7 mouse cellular contexts compared by ENCODE assay signal in genomic region chr3:88786323-88786722, GRCm38 (mm10). TPM values are rescaled to one million over a fixed set of nuclear protein-coding genes. Genes with fewer than 3 reads are reported as not detected.
DNase-seq lines count a peak whose midpoint lies in the region; ATAC-seq and TF ChIP-seq lines count a peak whose summit lies in the region.
"Not testable (repeated sequence)": the region's sequence is repeated elsewhere in the genome, so short reads cannot be mapped to it uniquely, and the experiment has no call there.

No protein-coding gene starts in this region.

- not testable (repeated sequence) for TF ChIP-seq POLR2A in bone marrow macrophage, adult 2 months (IDR thresholded peaks at IDR 0.05; ENCODE audit: borderline replicate concordance, low read depth, low read length)

- not testable (repeated sequence) for H3K27me3 ChIP-seq in heart, embryonic 15.5 days; heart, postnatal 0 days (ENCODE audit: control insufficient read depth, insufficient read depth, low read length); lung, postnatal 0 days (replicated peaks; ENCODE audit: insufficient read depth, low read length)

- not testable (repeated sequence) for H3K9ac ChIP-seq in heart, embryonic 15.5 days; heart, postnatal 0 days (replicated peaks; ENCODE audit: low read depth, low read length); lung, postnatal 0 days (replicated peaks; ENCODE audit: low read depth)

- not testable (repeated sequence) for TF ChIP-seq EP300 in heart, postnatal 0 days (IDR thresholded peaks at IDR 0.05; ENCODE audit: low read depth); lung, postnatal 0 days (IDR thresholded peaks at IDR 0.05)

- H3K36me3 ChIP-seq in heart, embryonic 15.5 days; lung, postnatal 0 days (ENCODE audit: insufficient read depth, low read length): not testable (repeated sequence)
- H3K36me3 ChIP-seq in heart, postnatal 0 days (replicated peaks; ENCODE audit: control insufficient read depth, insufficient read depth, low read length), result peaks cover 14% of the 10 kb centered on the region

- peak; percentile 51 for ATAC-seq in CD4-positive, CD25-positive, alpha-beta regulatory T cell, adult 4 months
- ATAC-seq in frontal cortex, adult (ENCODE audit: low TSS enrichment), result peak; percentile 92
- ATAC-seq in heart, embryonic 15.5 days (replicated peaks; ENCODE audit: insufficient number of reproducible peaks, insufficient read depth, low FRiP score, low read depth), result peak; percentile 58; the same call in 1 of the 2 replicates
- peak; percentile 67 for ATAC-seq in heart, postnatal 0 days (ENCODE audit: insufficient read depth, low read depth)
- peak; percentile 48 for ATAC-seq in inflammation-experienced regulatory T-cells, adult 6 months
- peak; percentile 88 for ATAC-seq in lung, postnatal 0 days

- not testable (repeated sequence) for DNase-seq in heart, postnatal 0 days (ENCODE audit: low spot score); lung, postnatal 0 days (ENCODE audit: low spot score)

- H3K4me2 ChIP-seq in heart, embryonic 15.5 days; heart, postnatal 0 days (ENCODE audit: low read depth, low read length); lung, postnatal 0 days (replicated peaks; ENCODE audit: low read depth, low read length): not testable (repeated sequence)

- H3K4me1 ChIP-seq in bone marrow macrophage, adult 2 months (ENCODE audit: control insufficient read depth, insufficient read depth, low read length), result peaks cover 14% of the 10 kb centered on the region
- H3K4me1 ChIP-seq in heart, embryonic 15.5 days (replicated peaks); heart, postnatal 0 days (ENCODE audit: control insufficient read depth, insufficient read depth); lung, postnatal 0 days (ENCODE audit: insufficient read depth, low read depth, low read length): not testable (repeated sequence)

- H3K9me3 ChIP-seq in heart, embryonic 15.5 days (replicated peaks); heart, postnatal 0 days (replicated peaks; ENCODE audit: control insufficient read depth, low read length); lung, postnatal 0 days (ENCODE audit: low read length): not testable (repeated sequence)

- 77% methylated on average over 1 of the region's 4 CpGs for WGBS in heart, embryonic 15.5 days
- whole genome bisulfite sequencing in heart, postnatal 0 days, result 87% methylated on average over 1 of the region's 4 CpGs
- 89% methylated on average over 1 of the region's 4 CpGs for WGBS in lung, postnatal 0 days

- H3K4me3 ChIP-seq in bone marrow macrophage, adult 2 months (ENCODE audit: insufficient read depth, low read length); heart, embryonic 15.5 days; heart, postnatal 0 days (ENCODE audit: low read depth, low read length); lung, postnatal 0 days (ENCODE audit: low read depth, low read length): not testable (repeated sequence)

- peak overlapping the region; percentile 3; the same call in 1 of the 2 replicates for H3K27ac ChIP-seq in bone marrow macrophage, adult 2 months (ENCODE audit: insufficient read depth, low read depth, low read length)
- not testable (repeated sequence) for H3K27ac ChIP-seq in heart, embryonic 15.5 days; heart, postnatal 0 days (ENCODE audit: low read depth); lung, postnatal 0 days (ENCODE audit: low read length)

- TF ChIP-seq CTCF in bone marrow macrophage, adult 2 months (IDR thresholded peaks at IDR 0.05; ENCODE audit: low read depth, low read length); heart, postnatal 0 days (IDR thresholded peaks at IDR 0.05; ENCODE audit: low read depth); lung, postnatal 0 days (IDR thresholded peaks at IDR 0.05): not testable (repeated sequence)

RNA-seq across cellular contexts. Expression of gene Syt11, which starts 11.4 kb away (rescaled TPM):
- polyA plus RNA-seq in CD4-positive, CD25-positive, alpha-beta regulatory T cell, adult 4 months (2017; shearing (Covaris generic)), result 100 to 1,000 TPM in 1 of 2 experiments, 10 to 100 TPM in 1; 82.0 to 119 TPM
- 12.1 and 13.5 TPM in 2 replicates for polyA plus RNA-seq in bone marrow macrophage, adult 2 months (2012; ENCODE audit: insufficient read depth, insufficient read length, missing spikeins)
- 10.8 and 14.4 TPM in 2 replicates for polyA plus RNA-seq in heart, embryonic 15.5 days (2015; fragmentation: Nextera tagmentation; extraction: Ambion mirVana)
- 3.5 and 13.4 TPM in 2 replicates for total RNA-seq in heart, postnatal 0 days (2014; rRNA removed; ENCODE audit: low replicate concordance)
- polyA plus RNA-seq in heart, postnatal 0 days (2015; fragmentation: Nextera tagmentation; extraction: Ambion mirVana), result 3.2 and 4.7 TPM in 2 replicates
- polyA plus RNA-seq in inflammation-experienced regulatory T-cells, adult 6 months (2017; shearing (Covaris generic)), result 100 to 1,000 TPM; 105 to 132 (median 111) TPM
- 4.9 and 5.6 TPM in 2 replicates for polyA plus RNA-seq in lung, postnatal 0 days (2015; fragmentation: Nextera tagmentation; extraction: Ambion mirVana)

RNA-seq across cellular contexts. Expression of gene Gon4l, which starts 48.7 kb away (rescaled TPM):
- 10 to 100 TPM; 17.0 to 19.3 TPM for polyA plus RNA-seq in CD4-positive, CD25-positive, alpha-beta regulatory T cell, adult 4 months (2017; shearing (Covaris generic))
- polyA plus RNA-seq in bone marrow macrophage, adult 2 months (2012; ENCODE audit: insufficient read depth, insufficient read length, missing spikeins), result 22.7 and 23.2 TPM in 2 replicates
- 6.0 and 7.4 TPM in 2 replicates for polyA plus RNA-seq in heart, embryonic 15.5 days (2015; fragmentation: Nextera tagmentation; extraction: Ambion mirVana)
- 16.3 and 18.4 TPM in 2 replicates for total RNA-seq in heart, postnatal 0 days (2014; rRNA removed; ENCODE audit: low replicate concordance)
- polyA plus RNA-seq in heart, postnatal 0 days (2015; fragmentation: Nextera tagmentation; extraction: Ambion mirVana), result 3.8 and 4.2 TPM in 2 replicates
- 10 to 100 TPM; 13.5 to 17.9 (median 15.0) TPM for polyA plus RNA-seq in inflammation-experienced regulatory T-cells, adult 6 months (2017; shearing (Covaris generic))
- polyA plus RNA-seq in lung, postnatal 0 days (2015; fragmentation: Nextera tagmentation; extraction: Ambion mirVana), result 4.6 and 5.0 TPM in 2 replicates
